16 mouse cellular contexts compared by ENCODE assay signal in genomic region chr12:79454017-79454416, GRCm38 (mm10).
DNase-seq lines count a peak whose midpoint lies in the region; ATAC-seq lines count a peak whose summit lies in the region.
"Had no signal": no experiment of that assay in that cellular context is flagged by ENCODE, and none has a peak within 500 bp of the region (broad histone marks: within the 10 kb centered on the region; RNA-seq: fewer than 3 reads in every experiment).

No protein-coding gene starts in this region.

- no peaks in the 10 kb centered on the region for H3K9me3 ChIP-seq in embryonic facial prominence, embryonic 15.5 days (replicated peaks)
- H3K9me3 ChIP-seq: embryonic facial prominence, embryonic 13.5 days; kidney, embryonic 15.5 days; midbrain, embryonic 10.5 days had no signal

- no peaks in the 10 kb centered on the region for H3K4me1 ChIP-seq in embryonic facial prominence, embryonic 15.5 days

- H3K9ac ChIP-seq in embryonic facial prominence, embryonic 15.5 days = no peak overlapping the region
- H3K9ac ChIP-seq: embryonic facial prominence, embryonic 13.5 days; kidney, embryonic 15.5 days had no signal

- WGBS in embryonic facial prominence, embryonic 15.5 days = 59% methylated on average over 4 of the region's 4 CpGs

- H3K4me2 ChIP-seq in embryonic facial prominence, embryonic 15.5 days (replicated peaks) = no peak overlapping the region
- H3K4me2 ChIP-seq: embryonic facial prominence, embryonic 13.5 days; kidney, embryonic 15.5 days had no signal

- peak; percentile 20 for DNase-seq in embryo, embryonic 10 days (ENCODE audit: low spot score)
- no peak for DNase-seq in embryo, embryonic 9.5 days (ENCODE audit: extremely low spot score)
- peak; percentile 17 for DNase-seq in kidney, postnatal 10 days
- DNase-seq in kidney, postnatal 14 days = no peak
- DNase-seq in lung, postnatal 36 days = peak; percentile 50
- no peak for DNase-seq in spleen, postnatal 14 days (ENCODE audit: low spot score in 2 of 2)
- DNase-seq in left cerebral cortex, adult 11 months (ENCODE audit: low spot score) = no peak
- DNase-seq: adrenal gland, adult 8-10 months; heart, adult 18-20 months; layer of hippocampus, postnatal 36 days; thymus, postnatal 25 days had no signal

- no peaks in the 10 kb centered on the region for H3K36me3 ChIP-seq in embryonic facial prominence, embryonic 15.5 days
- H3K36me3 ChIP-seq: embryonic facial prominence, embryonic 13.5 days; kidney, embryonic 15.5 days; midbrain, embryonic 10.5 days had no signal

- peak overlapping the region; percentile 51; the same call in 1 of the 2 replicates for H3K27ac ChIP-seq in embryonic facial prominence, embryonic 15.5 days (replicated peaks)
- H3K27ac ChIP-seq: embryonic facial prominence, embryonic 13.5 days; hindbrain, postnatal 0 days; midbrain, embryonic 10.5 days had no signal

- H3K27me3 ChIP-seq in embryonic facial prominence, embryonic 15.5 days = no peaks in the 10 kb centered on the region
- H3K27me3 ChIP-seq: embryonic facial prominence, embryonic 13.5 days; kidney, embryonic 15.5 days had no signal

- ATAC-seq in embryonic facial prominence, embryonic 15.5 days (ENCODE audit: insufficient number of reproducible peaks, low FRiP score, low TSS enrichment, low read depth) = no peak
- ATAC-seq: hindbrain, postnatal 0 days had no signal

- H3K4me3 ChIP-seq in embryonic facial prominence, embryonic 15.5 days (replicated peaks) = no peak overlapping the region
- H3K4me3 ChIP-seq: embryonic facial prominence, embryonic 13.5 days; kidney, embryonic 15.5 days; midbrain, embryonic 10.5 days had no signal

Comparison
In these comparisons a context has a peak if more than half of its experiments do, and no peak if none do; other contexts are left out.
1. DNase-seq: peak in embryo, embryonic 10 days (single experiment), kidney, postnatal 10 days (single experiment) and lung, postnatal 36 days (single experiment); none in embryo, embryonic 9.5 days (single experiment), kidney, postnatal 14 days (single experiment), spleen, postnatal 14 days (0 of 2) and left cerebral cortex, adult 11 months (single experiment).